Comparison of ENCODE assay signal across 8 mouse cellular contexts in genomic region chr1:150392638-150393487, GRCm38 (mm10). TPM values are rescaled to one million over a fixed set of nuclear protein-coding genes. Genes with fewer than 3 reads are reported as not detected.
DNase-seq lines count a peak whose midpoint lies in the region; ATAC-seq lines count a peak whose summit lies in the region.

Gene Tpr (plus strand): TSS chr1:150392838.
Gene Odr4 (minus strand): TSS chr1:150393080.

- H3K4me3 ChIP-seq in hindbrain, embryonic 16.5 days (ENCODE audit: low read length): peak within 1 kb of the TSS; percentile 80
- H3K4me3 ChIP-seq in macrophage (ENCODE audit: inconsistent target): peak within 1 kb of the TSS; percentile 98

- H3K79me2 ChIP-seq in macrophage (ENCODE audit: inconsistent target): peaks cover 64% of the 10 kb centered on the region

- peak; percentile 95 for DNase-seq in WW6 (ENCODE audit: low read depth, low spot score)
- peak; percentile 97 to 98 for DNase-seq in cerebellum, postnatal 4 days (ENCODE audit: low spot score in 2 of 2)
- peak; percentile 97 for DNase-seq in gastrocnemius, adult 18-20 months (ENCODE audit: low spot score)
- DNase-seq in left cerebral cortex, adult 18-20 months (ENCODE audit: low spot score in 2 of 2): peak; percentile 99
- DNase-seq in right cerebral cortex, adult 18-20 months: peak; percentile 99
- peak; percentile 94 for DNase-seq in urinary bladder, postnatal 10 days (ENCODE audit: low spot score)

- H3K36me3 ChIP-seq in hindbrain, embryonic 16.5 days (ENCODE audit: control insufficient read depth, insufficient read depth, low read length): peaks cover 14% of the 10 kb centered on the region; the same call in 1 of the 2 replicates
- H3K36me3 ChIP-seq in macrophage (ENCODE audit: inconsistent target): peaks cover 30% of the 10 kb centered on the region

- ATAC-seq in hindbrain, embryonic 16.5 days: peak; percentile 99

- peak within 1 kb of the TSS; percentile 82 for H3K9ac ChIP-seq in hindbrain, embryonic 16.5 days (ENCODE audit: low read depth, low read length)

- H3K4me1 ChIP-seq in hindbrain, embryonic 16.5 days (ENCODE audit: control insufficient read depth, insufficient read depth, low read depth, low read length): peaks cover 8% of the 10 kb centered on the region

- no peaks in the 10 kb centered on the region for H3K9me3 ChIP-seq in hindbrain, embryonic 16.5 days (ENCODE audit: control insufficient read depth, low read length)

- WGBS in hindbrain, embryonic 16.5 days: 0% methylated on average over 71 of the region's 76 CpGs
- WGBS in macrophage (ENCODE audit: missing documents): under 1% methylated on average over 75 of the region's 76 CpGs

- peak within 1 kb of the TSS; percentile 81 for H3K4me2 ChIP-seq in hindbrain, embryonic 16.5 days (ENCODE audit: low read length)

- H3K27ac ChIP-seq in hindbrain, embryonic 16.5 days (ENCODE audit: low read depth, low read length): peak within 1 kb of the TSS; percentile 98
- peak within 1 kb of the TSS; percentile 74 for H3K27ac ChIP-seq in macrophage

- H3K27me3 ChIP-seq in hindbrain, embryonic 16.5 days (replicated peaks; ENCODE audit: control insufficient read depth, insufficient read depth, low read length): no peaks in the 10 kb centered on the region

RNA-seq across cellular contexts. Expression of gene Tpr, which starts in this region (rescaled TPM):
- total RNA-seq in gastrocnemius, adult 18-20 months (2021): 100 to 1,000 TPM; 102 to 105 TPM
- 112 and 124 TPM in 2 replicates for polyA plus RNA-seq in hindbrain, embryonic 16.5 days (2015; fragmentation: Nextera tagmentation; extraction: Ambion mirVana)
- 100 to 1,000 TPM in 1 of 2 experiments, 10 to 100 TPM in 1; 99.3 to 105 TPM for total RNA-seq in left cerebral cortex, adult 18-20 months (2021)
- total RNA-seq in macrophage (2018; cell fraction: chromatin; rRNA removed): 100 to 1,000 TPM; 125 to 737 (median 312) TPM
- 100 to 1,000 TPM; 127 to 229 (median 178) TPM for total RNA-seq in macrophage (2018; cell fraction: cytosol; rRNA removed)
- total RNA-seq in macrophage (2018; cell fraction: nucleus; rRNA removed): 100 to 1,000 TPM; 118 to 464 (median 203) TPM
- 134 to 338 TPM (median 134 TPM) in 3 replicates for polyA plus RNA-seq in macrophage (2018)

RNA-seq across cellular contexts. Expression of gene Odr4, which starts in this region (rescaled TPM):
- total RNA-seq in gastrocnemius, adult 18-20 months (2021): 10 to 100 TPM; 22.2 to 23.3 TPM
- 39.0 and 43.0 TPM in 2 replicates for polyA plus RNA-seq in hindbrain, embryonic 16.5 days (2015; fragmentation: Nextera tagmentation; extraction: Ambion mirVana)
- total RNA-seq in left cerebral cortex, adult 18-20 months (2021): 10 to 100 TPM; 43.0 to 43.3 TPM
- 100 to 1,000 TPM in 5 of 26 experiments, 10 to 100 TPM in 21; 16.5 to 124 (median 66.1) TPM for total RNA-seq in macrophage (2018; cell fraction: chromatin; rRNA removed)
- total RNA-seq in macrophage (2018; cell fraction: cytosol; rRNA removed): 10 to 100 TPM; 31.8 to 67.0 (median 47.4) TPM
- 100 to 1,000 TPM in 2 of 26 experiments, 10 to 100 TPM in 24; 17.1 to 104 (median 51.8) TPM for total RNA-seq in macrophage (2018; cell fraction: nucleus; rRNA removed)
- 37.2 to 54.8 TPM (median 37.4 TPM) in 3 replicates for polyA plus RNA-seq in macrophage (2018)

Comparison
In these comparisons a context has a peak if more than half of its experiments do, and no peak if none do; other contexts are left out.
1. Peak in every context shown above with its lines: DNase-seq, ATAC-seq, H3K4me3 ChIP-seq and H3K27ac ChIP-seq.